Mouse (Mus musculus) lung, adult 2 months (tissue): Measurements from ENCODE around the gene Fbxo6.

Experiments used
- CTCF ChIP-seq: fragments of 200-500 bp; IDR thresholded peaks from 2 replicates; pipeline ENCODE4 v1.5.1; 2011; ENCODE audit warnings: mild to moderate bottlenecking, low read length, control low read depth; ENCODE audit not compliant: insufficient read depth
- POLR2A ChIP-seq: fragments of 200-500 bp; IDR thresholded peaks from 2 replicates; pipeline ENCODE4 v1.6.1; 2011; ENCODE audit warnings: low read depth, mild to moderate bottlenecking, control low read depth, low read length, borderline replicate concordance; ENCODE audit errors: extremely low read depth

DNA sequence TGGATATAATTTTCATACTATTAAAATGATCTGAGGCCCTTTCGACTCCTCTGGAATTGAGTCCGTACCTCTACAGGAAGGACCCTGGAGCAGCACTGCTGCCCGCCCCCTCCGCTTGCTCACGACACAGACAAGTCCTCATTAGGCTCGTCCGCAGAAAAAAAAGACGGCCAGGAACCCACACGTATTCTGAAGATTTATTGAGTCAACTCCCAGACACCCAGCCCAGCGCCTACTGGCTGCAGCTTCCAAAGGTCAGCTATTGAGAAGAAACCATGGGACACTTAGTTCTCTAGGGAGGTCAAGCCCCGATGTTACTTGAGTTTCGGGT, 12.2 kb downstream of the Fbxo6 start:
- TF ChIP-seq CTCF = no peak
- TF ChIP-seq POLR2A = no peak
